Mouse (Mus musculus) embryonic facial prominence, embryonic 15.5 days (tissue): ENCODE measurements around the gene Asrgl1. TPM values are rescaled to one million over a fixed set of nuclear protein-coding genes. Genes with fewer than 3 reads are reported as not detected.
"Not testable (repeated sequence)": the region's sequence is repeated elsewhere in the genome, so short reads cannot be mapped to it uniquely, and the experiment has no call there.

Experiments
- ATAC-seq: fragments of 200-750 bp; cut with Nextera tagmentation; 2 replicates; pipeline ENCODE4 v1.8.0; 2017; ENCODE audit warnings: low read depth, moderate TSS enrichment; ENCODE audit not compliant: insufficient number of reproducible peaks, low FRiP score, low TSS enrichment
- H3K27ac ChIP-seq: fragments of 300-500 bp; sonication (generic); replicated peaks from 2 replicates; pipeline ENCODE4 v1.5.1; 2015; ENCODE audit warnings: mild to moderate bottlenecking, inconsistent platforms
- H3K27me3 ChIP-seq: fragments of 300-500 bp; sonication (generic); 2 replicates; pipeline ENCODE4 v1.6.1; 2015; ENCODE audit warnings: inconsistent platforms
- H3K36me3 ChIP-seq: fragments of 300-500 bp; sonication (generic); 2 replicates; pipeline ENCODE4 v1.6.1; 2015; ENCODE audit warnings: mild to moderate bottlenecking, inconsistent platforms
- H3K4me1 ChIP-seq: fragments of 300-500 bp; sonication (generic); 2 replicates; pipeline ENCODE4 v1.6.1; 2015; ENCODE audit warnings: inconsistent platforms
- H3K4me2 ChIP-seq: fragments of 300-500 bp; sonication (generic); replicated peaks from 2 replicates; pipeline ENCODE4 v1.6.1; 2015; ENCODE audit warnings: mild to moderate bottlenecking, inconsistent platforms
- H3K4me3 ChIP-seq: fragments of 300-500 bp; sonication (generic); replicated peaks from 2 replicates; pipeline ENCODE4 v1.5.1; 2015; ENCODE audit warnings: mild to moderate bottlenecking, inconsistent platforms
- H3K9ac ChIP-seq: fragments of 300-500 bp; sonication (generic); 2 replicates; pipeline ENCODE4 v1.6.1; 2015; ENCODE audit warnings: inconsistent platforms
- H3K9me3 ChIP-seq: fragments of 300-500 bp; sonication (generic); replicated peaks from 2 replicates; pipeline ENCODE4 v1.6.1; 2016; ENCODE audit warnings: inconsistent platforms
- WGBS: fragments of 180-500 bp; shearing (Covaris S2); methylation state at CpG from one replicate; pipeline ENCODE4 v1.1.7; 2015; 5-methylcytosine and 5-hydroxymethylcytosine counted together
- polyA plus RNA-seq: library from polyadenylated mRNA; unstranded; fragments of >200 nt; fragmentation: Nextera tagmentation; extraction: Ambion mirVana; gene quantifications from 2 replicates; pipeline ENCODE4 v1.2.1, GENCODE M21; 2015

Gene Asrgl1
- polyA plus RNA-seq, result 12.0 and 14.1 TPM in 2 replicates

- peak within 1 kb of the TSS; percentile 71 for H3K4me3 ChIP-seq
- 10% methylated on average over 31 of the region's 31 CpGs for WGBS
- no peaks in the 10 kb centered on the region for H3K27me3 ChIP-seq
- no peaks in the 10 kb centered on the region for H3K9me3 ChIP-seq
- H3K36me3 ChIP-seq, result no peaks in the 10 kb centered on the region
- ATAC-seq, result peak; percentile 92
- peak within 1 kb of the TSS; percentile 98 for H3K4me2 ChIP-seq
- peak within 1 kb of the TSS; percentile 54 for H3K9ac ChIP-seq
- 0 out of 2 replicates have a peak within 1 kb of the TSS, but pooled peaks have one; percentile 17 for H3K27ac ChIP-seq
- peaks cover 9% of the 10 kb centered on the region for H3K4me1 ChIP-seq
Observed at GRCm38 (mm10) chr19:9135512-9136331, at the start of gene Asrgl1. Gene Asrgl1, minus strand, starts transcription at chr19:9135636.

- H3K9me3 ChIP-seq, result no peaks in the 10 kb centered on the region
- no peak for ATAC-seq
- H3K36me3 ChIP-seq, result no peaks in the 10 kb centered on the region
- no peaks in the 10 kb centered on the region for H3K4me1 ChIP-seq
- H3K9ac ChIP-seq, result no peak overlapping the region
- no peak overlapping the region for H3K27ac ChIP-seq
- no peak overlapping the region for H3K4me2 ChIP-seq
- WGBS, result 69% methylated on average over 4 of the region's 4 CpGs
- no peaks in the 10 kb centered on the region for H3K27me3 ChIP-seq
- no peak overlapping the region for H3K4me3 ChIP-seq
Observed at GRCm38 (mm10) chr19:9146214-9146613, 10.8 kb upstream of the Asrgl1 start.

- H3K9ac ChIP-seq, result no peak overlapping the region
- no peaks in the 10 kb centered on the region for H3K4me1 ChIP-seq
- no peak for ATAC-seq
- H3K27ac ChIP-seq, result no peak overlapping the region
- no peaks in the 10 kb centered on the region for H3K27me3 ChIP-seq
- no peaks in the 10 kb centered on the region for H3K9me3 ChIP-seq
- H3K4me3 ChIP-seq, result no peak overlapping the region
- no peaks in the 10 kb centered on the region for H3K36me3 ChIP-seq
- H3K4me2 ChIP-seq, result no peak overlapping the region
Observed at GRCm38 (mm10) chr19:9143639-9144125, 8.2 kb upstream of the Asrgl1 start.

- no peak for ATAC-seq
- Histone ChIP-seq H3K27ac (no peak overlapping the region), H3K9me3 (no peaks in the 10 kb centered on the region), H3K9ac (no peak overlapping the region), H3K27me3 (no peaks in the 10 kb centered on the region), H3K36me3 (no peaks in the 10 kb centered on the region), H3K4me2 (no peak overlapping the region), H3K4me1 (no peaks in the 10 kb centered on the region), H3K4me3 (no peak overlapping the region)
- WGBS, result 79% methylated on average over 2 of the region's 2 CpGs
Observed at GRCm38 (mm10) chr19:9143230-9143629, 7.8 kb upstream of the Asrgl1 start.

DNA sequence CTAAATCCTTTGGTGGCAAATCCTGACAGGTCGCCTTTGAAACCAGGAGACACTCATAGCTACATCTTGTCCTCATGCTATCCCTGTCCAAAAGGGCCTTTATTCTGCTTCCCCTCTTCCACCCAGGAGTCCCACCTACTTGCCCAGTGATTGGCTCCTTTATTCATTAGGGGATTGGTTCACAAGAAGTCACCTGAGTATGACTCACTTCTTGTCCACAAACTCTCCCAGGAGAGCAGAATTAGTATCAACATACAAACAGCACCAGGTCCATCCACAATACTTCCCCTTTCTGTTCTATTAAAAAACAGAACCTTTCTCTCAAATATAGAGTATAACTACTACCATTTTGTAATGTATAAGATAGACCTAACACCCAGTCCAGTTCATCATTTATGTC lies 4.9 kb upstream of the Asrgl1 start:
- H3K36me3 ChIP-seq, H3K4me2 ChIP-seq, H3K9ac ChIP-seq, H3K4me3 ChIP-seq, ATAC-seq, H3K9me3 ChIP-seq, H3K27me3 ChIP-seq, H3K4me1 ChIP-seq, H3K27ac ChIP-seq: not testable (repeated sequence)
- 63% methylated on average over 1 of the region's 1 CpGs for WGBS

GRCm38 (mm10) chr19:9137159-9137558 lies 1.7 kb upstream of the Asrgl1 start:
- no peak overlapping the region for H3K4me3 ChIP-seq
- WGBS, result 85% methylated on average over 1 of the region's 1 CpGs

GRCm38 (mm10) chr19:9134746-9135511 lies 507 bp downstream of the Asrgl1 start:
- Histone ChIP-seq H3K27ac (0 out of 2 replicates have a peak overlapping the region, but pooled peaks have one; percentile 17), H3K36me3 (no peaks in the 10 kb centered on the region), H3K9ac (peak overlapping the region; percentile 54), H3K27me3 (no peaks in the 10 kb centered on the region), H3K4me3 (peak overlapping the region; percentile 71), H3K9me3 (no peaks in the 10 kb centered on the region), H3K4me2 (peak overlapping the region; percentile 98), H3K4me1 (peaks cover 9% of the 10 kb centered on the region)
- WGBS, result 1% methylated on average over 33 of the region's 37 CpGs
- peak; percentile 45 for ATAC-seq

More at GRCm38 (mm10) chr19:9137159-9137558, 1.7 kb upstream of the Asrgl1 start:
- Histone ChIP-seq H3K4me1 (peaks cover 9% of the 10 kb centered on the region), H3K27ac (no peak overlapping the region), H3K9me3 (no peaks in the 10 kb centered on the region), H3K9ac (no peak overlapping the region), H3K27me3 (no peaks in the 10 kb centered on the region), H3K36me3 (no peaks in the 10 kb centered on the region), H3K4me2 (no peak overlapping the region)
- ATAC-seq, result no peak

DNA sequence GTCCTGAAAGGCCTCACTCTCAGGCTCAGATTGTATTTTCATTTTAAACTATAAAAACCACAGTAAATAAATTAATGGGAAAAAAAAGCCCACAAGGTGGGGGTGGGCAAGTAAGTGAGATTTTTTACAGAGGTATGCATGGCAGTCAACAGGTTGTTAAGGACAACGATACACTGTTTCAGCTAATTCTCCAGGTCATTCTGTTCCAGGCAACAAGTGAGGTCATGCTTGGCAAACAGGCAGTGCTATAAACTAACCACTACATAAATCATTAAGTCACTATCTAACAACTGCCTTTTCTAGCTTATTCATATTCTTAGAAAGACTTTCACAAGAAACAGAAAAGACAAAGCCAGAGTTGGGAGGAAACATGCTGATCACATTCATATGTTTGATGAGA lies 5.4 kb downstream of the Asrgl1 start:
- no peak overlapping the region for H3K27ac ChIP-seq
- 0 out of 2 replicates have a peak, but pooled peaks cover 3% of the 10 kb centered on the region for H3K36me3 ChIP-seq
- no peaks in the 10 kb centered on the region for H3K27me3 ChIP-seq
- no peak overlapping the region for H3K4me3 ChIP-seq
- WGBS, result 75% methylated on average over 1 of the region's 1 CpGs
- H3K9ac ChIP-seq, result no peak overlapping the region
- H3K4me1 ChIP-seq, result peaks cover 6% of the 10 kb centered on the region
- no peak for ATAC-seq
- H3K4me2 ChIP-seq, result no peak overlapping the region
- no peaks in the 10 kb centered on the region for H3K9me3 ChIP-seq

- Histone ChIP-seq H3K9ac (no peak overlapping the region), H3K27me3 (no peaks in the 10 kb centered on the region), H3K36me3 (0 out of 2 replicates have a peak, but pooled peaks cover 3% of the 10 kb centered on the region), H3K4me3 (no peak overlapping the region), H3K4me2 (no peak overlapping the region), H3K4me1 (no peaks in the 10 kb centered on the region), H3K27ac (no peak overlapping the region), H3K9me3 (no peaks in the 10 kb centered on the region)
- ATAC-seq, result no peak
- WGBS, result 94% methylated on average over 4 of the region's 4 CpGs
Observed at GRCm38 (mm10) chr19:9128499-9129194, 6.8 kb downstream of the Asrgl1 start.

GRCm38 (mm10) chr19:9123986-9124385 lies 11.4 kb downstream of the Asrgl1 start:
- H3K27ac ChIP-seq, H3K9ac ChIP-seq, H3K4me3 ChIP-seq, H3K4me1 ChIP-seq, ATAC-seq, H3K4me2 ChIP-seq, H3K9me3 ChIP-seq, H3K27me3 ChIP-seq, H3K36me3 ChIP-seq: not testable (repeated sequence)
- 91% methylated on average over 2 of the region's 2 CpGs for WGBS

DNA sequence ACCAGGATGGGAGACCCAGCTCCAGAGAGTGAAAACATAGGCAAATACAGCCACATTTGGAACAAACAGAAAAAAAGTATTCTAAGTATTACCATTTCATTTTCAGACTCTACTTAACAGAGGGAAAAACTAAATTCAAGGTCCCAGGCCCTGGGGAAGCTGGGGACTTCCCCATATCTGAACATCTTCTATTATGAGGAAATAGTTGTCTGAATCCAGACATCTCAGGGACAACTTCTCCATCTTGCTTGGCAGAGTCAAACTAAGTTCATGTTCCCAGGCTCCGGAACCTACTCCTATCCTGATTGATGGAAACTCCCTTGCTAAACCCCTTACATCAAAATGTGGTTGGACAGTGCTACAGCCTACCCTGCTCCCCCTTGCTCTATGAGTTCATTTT lies 13.0 kb downstream of the Asrgl1 start:
- no peaks in the 10 kb centered on the region for H3K27me3 ChIP-seq
- H3K4me1 ChIP-seq, result no peaks in the 10 kb centered on the region
- no peak overlapping the region for H3K27ac ChIP-seq
- no peak overlapping the region for H3K9ac ChIP-seq
- H3K36me3 ChIP-seq, result no peaks in the 10 kb centered on the region
- 94% methylated on average over 1 of the region's 1 CpGs for WGBS
- H3K4me3 ChIP-seq, result no peak overlapping the region
- ATAC-seq, result no peak
- no peaks in the 10 kb centered on the region for H3K9me3 ChIP-seq
- H3K4me2 ChIP-seq, result no peak overlapping the region
